Mouse (Mus musculus): ENCODE results near the gene Tnfrsf13c. TPM values are rescaled to one million over a fixed set of nuclear protein-coding genes. Genes with fewer than 3 reads are reported as not detected.

Tnfrsf13c gene
- polyA plus RNA-seq, 1 experiment from 2014 or later: 0.30 TPM

MicroRNAs encoded within 50 kb of the gene (microRNA counts, 519-probe panel; counts per million panel counts)
- 1,188 counts per million, percentile 71 among the panel's probes with 10 or more counts for microRNA mmu-miR-33

Small RNA genes lying within 50 kb of the gene (microRNA-seq; reads per million reads assigned to microRNA genes)
- 139 reads per million, percentile 50 among the genes with 10 or more reads in this experiment for gene Mir33

Other genes with a start within 250 kb of the Tnfrsf13c start
- not detected in 2 replicates for gene 1700029P11Rik, start 243.8 kb downstream of the Tnfrsf13c start, polyA plus RNA-seq (2016; fragmentation: Nextera tagmentation; extraction: Ambion mirVana)
- 94.9 and 98.7 TPM in 2 replicates for gene Xrcc6, start 236.5 kb downstream of the Tnfrsf13c start, polyA plus RNA-seq (2016; fragmentation: Nextera tagmentation; extraction: Ambion mirVana)
- gene Desi1, start 190.5 kb downstream of the Tnfrsf13c start, polyA plus RNA-seq (2016; fragmentation: Nextera tagmentation; extraction: Ambion mirVana): 19.6 and 21.8 TPM in 2 replicates
- 232 and 235 TPM in 2 replicates for gene Snu13, start 176.8 kb downstream of the Tnfrsf13c start, polyA plus RNA-seq (2016; fragmentation: Nextera tagmentation; extraction: Ambion mirVana)
- not detected in 2 replicates for gene 4930407I10Rik, start 165.2 kb downstream of the Tnfrsf13c start, polyA plus RNA-seq (2016; fragmentation: Nextera tagmentation; extraction: Ambion mirVana)
- not detected in 2 replicates for gene Mei1, start 154.4 kb downstream of the Tnfrsf13c start, polyA plus RNA-seq (2016; fragmentation: Nextera tagmentation; extraction: Ambion mirVana)
- gene Ccdc134, start 96.4 kb downstream of the Tnfrsf13c start, polyA plus RNA-seq (2016; fragmentation: Nextera tagmentation; extraction: Ambion mirVana): 12.2 TPM in 2 replicates
- 96.9 and 99.4 TPM in 2 replicates for gene Srebf2, start 77.2 kb downstream of the Tnfrsf13c start, polyA plus RNA-seq (2016; fragmentation: Nextera tagmentation; extraction: Ambion mirVana)
- 0.31 and 0.37 TPM in 2 replicates for gene Shisa8, start 11.6 kb downstream of the Tnfrsf13c start, polyA plus RNA-seq (2016; fragmentation: Nextera tagmentation; extraction: Ambion mirVana)
- gene Cenpm, start 20.4 kb upstream of the Tnfrsf13c start, polyA plus RNA-seq (2016; fragmentation: Nextera tagmentation; extraction: Ambion mirVana): 48.3 and 51.2 TPM in 2 replicates
- not detected in 2 replicates for gene 1500009C09Rik, start 28.0 kb upstream of the Tnfrsf13c start, polyA plus RNA-seq (2016; fragmentation: Nextera tagmentation; extraction: Ambion mirVana)
- gene Sept3, start 50.5 kb upstream of the Tnfrsf13c start, polyA plus RNA-seq (2016; fragmentation: Nextera tagmentation; extraction: Ambion mirVana): 0.81 and 1.4 TPM in 2 replicates
- gene Wbp2nl, start 74.6 kb upstream of the Tnfrsf13c start, polyA plus RNA-seq (2016; fragmentation: Nextera tagmentation; extraction: Ambion mirVana): 0.22 and 0.31 TPM in 2 replicates
- gene Naga, start 114.6 kb upstream of the Tnfrsf13c start, polyA plus RNA-seq (2016; fragmentation: Nextera tagmentation; extraction: Ambion mirVana): 36.5 and 40.8 TPM in 2 replicates
- gene Pheta2, start 114.6 kb upstream of the Tnfrsf13c start, polyA plus RNA-seq (2016; fragmentation: Nextera tagmentation; extraction: Ambion mirVana): 39.1 and 42.8 TPM in 2 replicates
- gene Smdt1, start 114.6 kb upstream of the Tnfrsf13c start, polyA plus RNA-seq (2016; fragmentation: Nextera tagmentation; extraction: Ambion mirVana): 193 and 196 TPM in 2 replicates
- 368 and 383 TPM in 2 replicates for gene Ndufa6, start 130.0 kb upstream of the Tnfrsf13c start, polyA plus RNA-seq (2016; fragmentation: Nextera tagmentation; extraction: Ambion mirVana)
- gene Cyp2d22, start 155.9 kb upstream of the Tnfrsf13c start, polyA plus RNA-seq (2016; fragmentation: Nextera tagmentation; extraction: Ambion mirVana): 8.0 and 8.1 TPM in 2 replicates
- gene Cyp2d11, start 169.7 kb upstream of the Tnfrsf13c start, polyA plus RNA-seq (2016; fragmentation: Nextera tagmentation; extraction: Ambion mirVana): not detected in 2 replicates
- 10.1 and 11.2 TPM in 2 replicates for gene Cyp2d10, start 182.8 kb upstream of the Tnfrsf13c start, polyA plus RNA-seq (2016; fragmentation: Nextera tagmentation; extraction: Ambion mirVana)
- 0.23 and 0.47 TPM in 2 replicates for gene Cyp2d9, start 209.1 kb upstream of the Tnfrsf13c start, polyA plus RNA-seq (2016; fragmentation: Nextera tagmentation; extraction: Ambion mirVana)

Measured in liver, embryonic 12.5 days (tissue).